Comparison of ENCODE assay signal across 13 mouse cellular contexts in the genomic region with DNA sequence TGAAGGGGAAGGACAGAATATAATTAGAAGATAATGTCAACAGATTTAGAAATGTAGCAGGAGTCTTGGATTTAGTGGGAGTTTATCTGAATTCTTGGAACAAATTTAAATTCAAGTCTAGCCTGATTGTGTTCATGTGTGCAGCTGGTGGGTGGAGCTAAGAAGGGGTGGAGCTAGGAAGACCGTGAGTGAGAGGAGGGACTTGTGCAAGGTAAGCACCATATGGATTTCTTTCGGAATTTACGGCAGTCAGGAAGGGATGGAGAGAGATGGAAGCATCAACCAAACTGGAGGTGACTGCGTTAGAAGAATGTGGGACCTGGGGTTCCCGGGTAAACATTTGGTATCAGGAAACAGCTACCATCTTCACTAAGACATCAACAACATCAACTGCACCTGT.
A peak's percentile ranks its signal among the peaks of the same experiment; 100 is the strongest.
DNase-seq lines count a peak whose midpoint lies in the region; ATAC-seq lines count a peak whose summit lies in the region.
"Had no signal": no experiment of that assay in that cellular context is flagged by ENCODE, and none has a peak within 500 bp of the region (broad histone marks: within the 10 kb centered on the region; RNA-seq: fewer than 3 reads in every experiment).

No protein-coding gene starts in this region.

- H3K4me3 ChIP-seq in forebrain, embryonic 11.5 days (ENCODE audit: low read depth, low read length), result no peak overlapping the region
- H3K4me3 ChIP-seq in forebrain, embryonic 10.5 days, result no peak overlapping the region
- H3K4me3 ChIP-seq in midbrain, embryonic 11.5 days (ENCODE audit: low read depth, low read length), result no peak overlapping the region
- no peak overlapping the region for H3K4me3 ChIP-seq in midbrain, embryonic 16.5 days (ENCODE audit: low read depth, low read length)
- peak overlapping the region; percentile 5 for H3K4me3 ChIP-seq in megakaryocyte, embryonic 14.5 days (replicated peaks)
- H3K4me3 ChIP-seq: hindbrain, embryonic 12.5 days; limb, embryonic 12.5 days had no signal

- no peak overlapping the region for H3K9ac ChIP-seq in forebrain, embryonic 11.5 days (ENCODE audit: low read length)
- H3K9ac ChIP-seq in midbrain, embryonic 11.5 days (ENCODE audit: low read length), result no peak overlapping the region
- H3K9ac ChIP-seq in midbrain, embryonic 16.5 days (ENCODE audit: low read depth, low read length), result no peak overlapping the region
- H3K9ac ChIP-seq: hindbrain, embryonic 12.5 days; limb, embryonic 12.5 days; liver, postnatal 0 days had no signal

- no peaks in the 10 kb centered on the region for H3K4me1 ChIP-seq in forebrain, embryonic 11.5 days (replicated peaks; ENCODE audit: control insufficient read depth, insufficient read depth, low read length)
- peaks cover 2% of the 10 kb centered on the region for H3K4me1 ChIP-seq in forebrain, embryonic 10.5 days
- H3K4me1 ChIP-seq in midbrain, embryonic 11.5 days (ENCODE audit: control insufficient read depth, insufficient read depth, low read length), result no peaks in the 10 kb centered on the region
- peaks cover 2% of the 10 kb centered on the region; the same call in 1 of the 2 replicates for H3K4me1 ChIP-seq in midbrain, embryonic 16.5 days (ENCODE audit: control insufficient read depth, insufficient read depth, low read length)
- H3K4me1 ChIP-seq in megakaryocyte, embryonic 14.5 days, result peaks cover 10% of the 10 kb centered on the region
- H3K4me1 ChIP-seq: hindbrain, embryonic 12.5 days had no signal

- no peaks in the 10 kb centered on the region for H3K9me3 ChIP-seq in forebrain, embryonic 11.5 days (ENCODE audit: control insufficient read depth, low read length)
- no peaks in the 10 kb centered on the region for H3K9me3 ChIP-seq in forebrain, embryonic 10.5 days
- no peaks in the 10 kb centered on the region for H3K9me3 ChIP-seq in midbrain, embryonic 11.5 days (ENCODE audit: control insufficient read depth, low read length)
- no peaks in the 10 kb centered on the region for H3K9me3 ChIP-seq in midbrain, embryonic 16.5 days (replicated peaks; ENCODE audit: control insufficient read depth, low read length, poor library complexity, severe bottlenecking)
- H3K9me3 ChIP-seq in megakaryocyte, embryonic 14.5 days, result peaks cover 4% of the 10 kb centered on the region; the same call in 1 of the 2 replicates
- H3K9me3 ChIP-seq: hindbrain, embryonic 12.5 days had no signal

- 0 out of 2 replicates have a peak, but pooled peaks have one; percentile 45 for ATAC-seq in forebrain, embryonic 11.5 days (replicated peaks; ENCODE audit: low FRiP score)
- no peak; the same call in 1 of the 2 replicates for ATAC-seq in midbrain, embryonic 11.5 days (ENCODE audit: low FRiP score)
- ATAC-seq in midbrain, embryonic 16.5 days, result no peak
- ATAC-seq: liver, postnatal 0 days; lung, postnatal 0 days had no signal

- no peak overlapping the region for H3K27ac ChIP-seq in forebrain, embryonic 11.5 days (ENCODE audit: low read depth, low read length)
- no peak overlapping the region for H3K27ac ChIP-seq in forebrain, embryonic 10.5 days
- H3K27ac ChIP-seq in midbrain, embryonic 11.5 days (ENCODE audit: low read depth, low read length), result no peak overlapping the region
- H3K27ac ChIP-seq in midbrain, embryonic 16.5 days (ENCODE audit: low read length), result no peak overlapping the region
- H3K27ac ChIP-seq: hindbrain, embryonic 12.5 days; kidney, postnatal 0 days; limb, embryonic 12.5 days had no signal

- 58% methylated on average over 5 of the region's 5 CpGs for WGBS in forebrain, embryonic 11.5 days
- WGBS in forebrain, embryonic 10.5 days, result 57% methylated on average over 5 of the region's 5 CpGs
- WGBS in midbrain, embryonic 11.5 days, result 64% methylated on average over 5 of the region's 5 CpGs
- WGBS in midbrain, embryonic 16.5 days, result 60% methylated on average over 5 of the region's 5 CpGs

- H3K36me3 ChIP-seq in forebrain, embryonic 11.5 days (ENCODE audit: control insufficient read depth, insufficient read depth, low read length), result no peaks in the 10 kb centered on the region
- no peaks in the 10 kb centered on the region for H3K36me3 ChIP-seq in forebrain, embryonic 10.5 days (replicated peaks)
- H3K36me3 ChIP-seq in midbrain, embryonic 11.5 days (ENCODE audit: control insufficient read depth, insufficient read depth, low read length), result no peaks in the 10 kb centered on the region
- no peaks in the 10 kb centered on the region for H3K36me3 ChIP-seq in midbrain, embryonic 16.5 days (ENCODE audit: control insufficient read depth, insufficient read depth, low read length)
- no peaks in the 10 kb centered on the region for H3K36me3 ChIP-seq in megakaryocyte, embryonic 14.5 days (replicated peaks; ENCODE audit: low read length)
- H3K36me3 ChIP-seq: hindbrain, embryonic 12.5 days; limb, embryonic 12.5 days had no signal

- H3K27me3 ChIP-seq in forebrain, embryonic 11.5 days (ENCODE audit: control insufficient read depth, insufficient read depth, low read length), result no peaks in the 10 kb centered on the region
- no peaks in the 10 kb centered on the region for H3K27me3 ChIP-seq in forebrain, embryonic 10.5 days (ENCODE audit: poor library complexity, severe bottlenecking)
- no peaks in the 10 kb centered on the region for H3K27me3 ChIP-seq in midbrain, embryonic 11.5 days (ENCODE audit: control insufficient read depth, insufficient read depth, low read length)
- H3K27me3 ChIP-seq in midbrain, embryonic 16.5 days (ENCODE audit: control insufficient read depth, insufficient read depth, low read depth, low read length), result no peaks in the 10 kb centered on the region
- H3K27me3 ChIP-seq in megakaryocyte, embryonic 14.5 days (replicated peaks), result peaks cover 1% of the 10 kb centered on the region
- H3K27me3 ChIP-seq: hindbrain, embryonic 12.5 days; limb, embryonic 12.5 days had no signal

- DNase-seq in forebrain, embryonic 11.5 days (ENCODE audit: low spot score), result no peak
- no peak for DNase-seq in forebrain, embryonic 10.5 days (ENCODE audit: extremely low spot score, low spot score)
- peak; percentile 78 for DNase-seq in midbrain, embryonic 11.5 days (ENCODE audit: low spot score, missing footprints)
- DNase-seq in cerebellum, postnatal 25 days, result no peak
- no peak for DNase-seq in frontal cortex, postnatal 36 days (ENCODE audit: low spot score in 2 of 2)
- DNase-seq: liver, postnatal 0 days had no signal

- H3K4me2 ChIP-seq in forebrain, embryonic 11.5 days (ENCODE audit: low read depth, low read length, severe bottlenecking), result no peak overlapping the region
- no peak overlapping the region for H3K4me2 ChIP-seq in midbrain, embryonic 11.5 days
- H3K4me2 ChIP-seq in midbrain, embryonic 16.5 days (ENCODE audit: low read length), result no peak overlapping the region
- H3K4me2 ChIP-seq: hindbrain, embryonic 12.5 days; limb, embryonic 12.5 days; liver, embryonic 11.5 days had no signal
